Mouse (Mus musculus) midbrain, embryonic 10.5 days (tissue): ENCODE measurements around the gene Adgrg3. TPM values are rescaled to one million over a fixed set of nuclear protein-coding genes. Genes with fewer than 3 reads are reported as not detected.
"Not testable (repeated sequence)": the region's sequence is repeated elsewhere in the genome, so short reads cannot be mapped to it uniquely, and the experiment has no call there.

Source experiments
- DNase-seq: peaks from one replicate; pipeline ENCODE4 v3.0.0-alpha.2; 2017; ENCODE audit warnings: low spot score
- H3K27ac ChIP-seq: fragments of 300-500 bp; sonication (generic); replicated peaks from 2 replicates; pipeline ENCODE4 v1.5.1; 2016; ENCODE audit warnings: mild to moderate bottlenecking
- H3K27me3 ChIP-seq: fragments of 300-500 bp; sonication (generic); 2 replicates; pipeline ENCODE4 v1.6.1; 2016; ENCODE audit warnings: low read depth, mild to moderate bottlenecking; ENCODE audit not compliant: poor library complexity, severe bottlenecking
- H3K36me3 ChIP-seq: fragments of 300-500 bp; sonication (generic); 2 replicates; pipeline ENCODE4 v1.6.1; 2016; ENCODE audit warnings: mild to moderate bottlenecking, moderate library complexity
- H3K4me1 ChIP-seq: fragments of 300-500 bp; sonication (generic); 2 replicates; pipeline ENCODE4 v1.6.1; 2016
- H3K4me3 ChIP-seq: fragments of 300-500 bp; sonication (generic); 2 replicates; pipeline ENCODE4 v1.5.1; 2016; ENCODE audit warnings: mild to moderate bottlenecking, moderate library complexity
- H3K9me3 ChIP-seq: fragments of 300-500 bp; sonication (generic); replicated peaks from 2 replicates; pipeline ENCODE4 v1.6.1; 2016; ENCODE audit warnings: mild to moderate bottlenecking
- WGBS: fragments of 180-500 bp; shearing (Covaris S2); methylation state at CpG from one replicate; pipeline ENCODE4 v1.1.7; 2016; 5-methylcytosine and 5-hydroxymethylcytosine counted together
- polyA plus RNA-seq: library from polyadenylated mRNA; unstranded; fragments of >200 nt; fragmentation: Nextera tagmentation; extraction: Ambion mirVana; gene quantifications from 2 replicates; pipeline ENCODE4 v1.2.1, GENCODE M21; 2016

The Adgrg3 gene
- polyA plus RNA-seq, 1 experiment from 2014 or later, result 3.9 TPM

DNA sequence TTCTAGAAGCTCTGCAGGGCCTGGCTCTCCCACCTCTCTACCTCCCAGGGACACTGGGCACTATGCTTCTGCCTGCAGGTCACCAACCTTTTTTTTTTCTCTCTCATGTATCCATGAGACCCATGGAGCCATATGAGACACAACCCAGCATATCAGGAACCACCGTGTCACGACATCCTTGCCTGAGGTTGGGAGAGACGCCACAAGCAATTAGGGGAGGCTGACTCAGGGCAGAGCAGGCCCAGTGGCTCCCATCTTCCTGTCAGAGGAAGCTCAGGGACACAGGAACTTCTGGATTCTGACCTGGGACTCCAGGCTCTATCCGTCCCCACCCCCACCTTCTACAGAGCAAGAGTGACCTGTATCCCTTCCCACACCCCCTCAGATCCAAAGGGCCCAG lies 1.6 kb upstream of the Adgrg3 start:
- Histone ChIP-seq H3K9me3 (no peaks in the 10 kb centered on the region), H3K4me3 (no peak overlapping the region), H3K27me3 (no peaks in the 10 kb centered on the region), H3K27ac (no peak overlapping the region), H3K4me1 (peaks cover 13% of the 10 kb centered on the region; the same call in 1 of the 2 replicates), H3K36me3 (peaks cover 57% of the 10 kb centered on the region)
- no peak for DNase-seq
- WGBS, result 90% methylated on average over 4 of the region's 4 CpGs

GRCm38 (mm10) chr8:95016684-95017083 lies 808 bp upstream of the Adgrg3 start:
- Histone ChIP-seq H3K27ac (no peak overlapping the region), H3K4me3 (no peak overlapping the region), H3K27me3 (no peaks in the 10 kb centered on the region), H3K9me3 (no peaks in the 10 kb centered on the region), H3K4me1 (peaks cover 13% of the 10 kb centered on the region; the same call in 1 of the 2 replicates), H3K36me3 (peaks cover 49% of the 10 kb centered on the region)
- DNase-seq, result no peak
- 69% methylated on average over 4 of the region's 4 CpGs for WGBS

DNA sequence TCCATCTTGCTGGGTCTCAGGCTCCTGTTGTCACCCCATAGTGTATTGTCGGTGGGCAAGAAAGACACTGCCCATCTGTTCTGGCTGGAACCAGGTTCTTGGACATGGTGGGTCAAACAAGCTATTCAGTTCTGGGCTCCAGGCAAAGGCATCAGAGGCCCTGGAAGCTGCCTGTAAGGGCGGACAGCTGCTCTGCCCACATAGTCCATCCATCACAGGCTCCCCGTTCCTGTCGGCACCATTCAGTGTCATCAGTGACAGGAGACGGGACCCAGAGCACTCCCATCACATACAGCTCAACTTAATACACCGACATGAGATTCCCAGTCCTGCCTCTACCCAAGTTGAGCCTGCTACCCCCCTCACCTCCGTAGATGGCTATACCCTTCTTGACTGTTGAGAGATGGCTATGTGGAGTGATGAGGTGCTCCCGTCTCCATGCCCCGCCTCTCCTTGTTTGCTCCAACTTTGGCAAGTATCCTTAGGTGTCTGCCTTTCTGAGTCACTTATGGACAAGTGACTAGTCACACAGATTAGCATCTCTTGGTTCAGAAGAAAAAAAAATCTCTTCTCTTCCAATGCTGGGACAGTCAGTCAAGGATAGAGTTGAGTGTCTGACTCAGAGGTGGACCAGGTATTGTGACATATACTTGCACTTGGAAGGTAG lies 610 bp downstream of the Adgrg3 start:
- Histone ChIP-seq H3K9me3 (no peaks in the 10 kb centered on the region), H3K36me3 (peaks cover 35% of the 10 kb centered on the region), H3K4me1 (peaks cover 24% of the 10 kb centered on the region), H3K4me3 (no peak overlapping the region), H3K27me3 (no peaks in the 10 kb centered on the region), H3K27ac (no peak overlapping the region)
- no peak for DNase-seq
- 91% methylated on average over 9 of the region's 9 CpGs for WGBS

GRCm38 (mm10) chr8:95020293-95020777 lies 2.8 kb downstream of the Adgrg3 start:
- Histone ChIP-seq H3K27me3 (no peaks in the 10 kb centered on the region), H3K36me3 (peaks cover 13% of the 10 kb centered on the region), H3K4me1 (peaks cover 39% of the 10 kb centered on the region), H3K4me3 (no peak overlapping the region), H3K27ac (peak overlapping the region; percentile 73), H3K9me3 (no peaks in the 10 kb centered on the region)
- no peak for DNase-seq
- WGBS, result 76% methylated on average over 12 of the region's 12 CpGs

DNA sequence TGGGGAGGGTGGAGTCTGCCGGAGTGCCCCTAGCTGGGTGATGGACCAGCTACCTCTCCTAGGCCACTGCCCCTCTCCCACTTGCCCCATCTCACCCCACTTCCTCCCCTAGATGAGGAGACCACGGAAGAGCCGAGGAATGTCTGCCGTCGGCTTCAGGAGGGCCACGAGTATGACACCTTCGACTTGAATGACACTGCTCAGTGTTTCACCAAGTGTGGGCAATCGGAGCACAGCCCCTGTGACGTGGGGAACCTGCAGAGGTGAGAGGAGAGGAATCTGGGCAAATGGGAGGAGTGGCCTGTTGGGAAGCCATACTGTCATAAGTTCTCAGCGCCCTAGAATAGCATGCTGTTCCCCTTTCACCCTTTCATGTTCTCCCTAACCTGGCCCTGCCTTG lies 3.3 kb downstream of the Adgrg3 start:
- WGBS, result 82% methylated on average over 10 of the region's 10 CpGs
- Histone ChIP-seq H3K27ac (peak overlapping the region; percentile 73), H3K27me3 (no peaks in the 10 kb centered on the region)

DNA sequence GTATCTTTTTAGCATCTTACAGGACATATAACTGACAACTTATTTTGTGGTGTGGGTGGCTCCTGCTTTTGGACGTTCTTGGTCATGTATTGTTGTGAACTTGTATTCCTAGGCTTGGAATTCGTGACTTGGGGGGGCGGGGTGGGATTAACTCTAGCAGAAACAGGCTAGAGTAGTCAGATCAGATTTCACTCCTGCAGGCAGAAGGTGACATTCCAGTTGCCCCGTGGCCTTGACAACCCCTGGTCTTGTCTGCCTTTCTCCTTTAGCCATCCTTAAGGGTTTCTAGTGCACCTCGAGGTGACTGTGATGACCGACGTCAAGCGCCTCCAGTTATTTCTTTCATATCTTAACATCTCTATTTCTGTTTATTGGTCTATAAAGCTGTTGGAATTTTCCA lies 5.7 kb downstream of the Adgrg3 start:
- WGBS, result 15% methylated on average over 8 of the region's 8 CpGs
- H3K27me3 ChIP-seq, result no peaks in the 10 kb centered on the region
- DNase-seq, result peak; percentile 61

More for the DNA sequence above, 3.3 kb downstream of the Adgrg3 start:
- DNase-seq, result no peak
- Histone ChIP-seq H3K9me3 (no peaks in the 10 kb centered on the region; the same call in 1 of the 2 replicates), H3K4me3 (no peak overlapping the region), H3K36me3 (peaks cover 8% of the 10 kb centered on the region), H3K4me1 (peaks cover 39% of the 10 kb centered on the region)

GRCm38 (mm10) chr8:95024387-95024786 lies 6.9 kb downstream of the Adgrg3 start:
- Histone ChIP-seq H3K9me3 (no peaks in the 10 kb centered on the region; the same call in 1 of the 2 replicates), H3K27me3 (no peaks in the 10 kb centered on the region), H3K36me3 (no peaks in the 10 kb centered on the region), H3K27ac (peak overlapping the region; percentile 29; the same call in 1 of the 2 replicates), H3K4me3 (no peak overlapping the region), H3K4me1 (peaks cover 34% of the 10 kb centered on the region)
- DNase-seq, result no peak
- 81% methylated on average over 4 of the region's 4 CpGs for WGBS

More for the DNA sequence above, 5.7 kb downstream of the Adgrg3 start:
- Histone ChIP-seq H3K36me3 (no peaks in the 10 kb centered on the region), H3K9me3 (no peaks in the 10 kb centered on the region; the same call in 1 of the 2 replicates), H3K4me3 (peak overlapping the region; percentile 26; the same call in 1 of the 2 replicates), H3K4me1 (peaks cover 34% of the 10 kb centered on the region), H3K27ac (no peak overlapping the region)

DNA sequence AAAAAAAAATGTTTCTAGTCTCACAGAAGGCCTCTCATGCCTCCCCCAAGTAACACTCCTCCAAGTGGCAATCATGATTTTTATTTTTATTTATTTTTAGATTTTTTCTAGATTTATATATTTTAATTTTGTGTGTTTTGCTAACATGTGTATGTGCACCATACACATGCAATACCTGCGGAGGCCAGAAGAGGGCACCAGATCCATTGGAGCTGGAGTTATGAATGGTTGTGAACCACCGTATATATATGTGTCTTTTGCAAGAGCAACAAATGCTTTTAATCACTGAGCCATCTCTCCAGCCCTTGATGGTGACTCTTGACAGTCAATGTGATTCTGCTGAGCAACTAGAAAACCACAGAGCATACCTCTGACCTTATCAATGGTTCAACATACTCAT lies 7.9 kb downstream of the Adgrg3 start:
- H3K4me3 ChIP-seq, result no peak overlapping the region
- no peaks in the 10 kb centered on the region for H3K27me3 ChIP-seq
- 75% methylated on average over 2 of the region's 2 CpGs for WGBS
- no peak for DNase-seq
- no peaks in the 10 kb centered on the region; the same call in 1 of the 2 replicates for H3K9me3 ChIP-seq
- peaks cover 32% of the 10 kb centered on the region for H3K4me1 ChIP-seq
- H3K27ac ChIP-seq, result no peak overlapping the region
- H3K36me3 ChIP-seq, result no peaks in the 10 kb centered on the region

GRCm38 (mm10) chr8:95028391-95028790 lies 10.9 kb downstream of the Adgrg3 start:
- not testable (repeated sequence) for DNase-seq, H3K9me3 ChIP-seq, H3K36me3 ChIP-seq, H3K27me3 ChIP-seq, H3K27ac ChIP-seq, H3K4me3 ChIP-seq
- H3K4me1 ChIP-seq, result peaks cover 15% of the 10 kb centered on the region
- 60% methylated on average over 7 of the region's 7 CpGs for WGBS

- Histone ChIP-seq H3K4me3 (no peak overlapping the region), H3K9me3 (no peaks in the 10 kb centered on the region), H3K4me1 (peaks cover 3% of the 10 kb centered on the region; the same call in 1 of the 2 replicates), H3K27me3 (no peaks in the 10 kb centered on the region), H3K27ac (no peak overlapping the region), H3K36me3 (no peaks in the 10 kb centered on the region)
- DNase-seq, result no peak
- 77% methylated on average over 7 of the region's 7 CpGs for WGBS
Observed at GRCm38 (mm10) chr8:95037106-95037925, 19.8 kb downstream of the Adgrg3 start.

GRCm38 (mm10) chr8:95041883-95042784 lies 24.6 kb downstream of the Adgrg3 start:
- no peak overlapping the region for H3K4me3 ChIP-seq
- H3K27me3 ChIP-seq, result no peaks in the 10 kb centered on the region
- H3K36me3 ChIP-seq, result no peaks in the 10 kb centered on the region
- no peak overlapping the region for H3K27ac ChIP-seq
- no peaks in the 10 kb centered on the region for H3K9me3 ChIP-seq
- peaks cover 11% of the 10 kb centered on the region for H3K4me1 ChIP-seq
- no peak for DNase-seq
- WGBS, result 81% methylated on average over 6 of the region's 6 CpGs

- 68% methylated on average over 4 of the region's 4 CpGs for WGBS
- Histone ChIP-seq H3K4me3 (no peak overlapping the region), H3K36me3 (no peaks in the 10 kb centered on the region), H3K27ac (no peak overlapping the region), H3K9me3 (no peaks in the 10 kb centered on the region), H3K27me3 (no peaks in the 10 kb centered on the region), H3K4me1 (peaks cover 24% of the 10 kb centered on the region)
- no peak for DNase-seq
Observed at GRCm38 (mm10) chr8:95044811-95045210, 27.3 kb downstream of the Adgrg3 start.
